Mouse (Mus musculus): ENCODE results near the gene Hspb2. TPM values are rescaled to one million over a fixed set of nuclear protein-coding genes. Genes with fewer than 3 reads are reported as not detected.

Gene Hspb2
- total RNA-seq (2018; cell fraction: chromatin; rRNA removed) = not detected
- total RNA-seq (2018; cell fraction: cytosol; rRNA removed) = not detected
- total RNA-seq (2018; cell fraction: nucleus; rRNA removed) = not detected
- not detected in 3 replicates for polyA plus RNA-seq (2018)

DNA sequence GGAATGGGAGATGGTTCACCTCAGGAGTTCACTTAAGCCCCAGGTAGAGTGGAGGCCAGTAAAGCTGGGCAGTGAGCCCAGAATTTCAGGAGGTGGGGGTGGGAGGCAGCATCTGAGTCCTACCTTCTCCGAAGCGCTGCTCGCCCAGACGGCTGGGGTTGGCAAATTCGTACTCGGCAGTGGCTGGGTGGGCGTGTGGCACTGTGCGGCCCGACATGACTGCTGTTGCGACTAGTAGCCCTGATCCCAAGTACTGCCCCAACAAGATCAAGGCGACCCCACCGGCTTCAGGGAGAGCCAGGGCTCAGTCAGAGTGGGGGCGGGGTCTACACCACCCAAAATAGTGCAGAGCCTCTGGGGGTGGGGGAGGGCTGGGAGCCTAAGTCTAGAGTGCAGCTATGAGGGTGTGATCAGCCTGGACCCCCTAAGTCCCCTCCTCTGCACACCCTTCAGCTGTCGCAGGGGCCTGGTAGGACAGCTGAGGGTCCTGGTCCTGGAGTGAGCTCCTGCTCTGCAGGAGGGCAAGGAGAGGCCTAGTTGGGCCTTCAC lies at the start of gene Hspb2:
Gene Hspb2, minus strand, starts transcription at position 301 of the 549 bp plus-strand sequence.
- H3K79me2 ChIP-seq (ENCODE audit: inconsistent target) = no peaks in the 10 kb centered on the region
- no peak within 1 kb of the TSS for H3K4me3 ChIP-seq (ENCODE audit: inconsistent target)
- WGBS (ENCODE audit: missing documents) = 91% methylated on average over 14 of the region's 14 CpGs
- H3K36me3 ChIP-seq (ENCODE audit: inconsistent target) = no peaks in the 10 kb centered on the region
- H3K27ac ChIP-seq = no peak within 1 kb of the TSS

DNA sequence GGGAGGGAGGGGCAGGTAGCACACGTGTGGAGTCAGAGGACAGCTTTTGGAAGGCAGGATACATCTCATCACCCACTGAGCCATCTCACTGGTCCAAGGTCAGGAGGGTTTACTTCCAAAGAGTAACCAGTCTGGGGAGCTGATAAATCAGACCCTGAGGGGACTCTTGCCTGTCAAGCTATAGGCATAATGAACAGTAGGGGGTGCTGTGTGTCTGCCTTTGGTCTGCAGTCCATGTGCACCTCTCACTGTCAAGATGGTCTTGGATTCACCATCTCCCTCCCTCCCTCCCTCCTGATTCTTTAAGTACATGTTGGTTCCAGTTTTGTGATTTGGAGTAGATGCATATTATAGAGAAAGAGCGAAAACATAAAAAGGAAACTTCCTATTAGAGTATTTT lies 48.8 kb upstream of the Hspb2 start:
- no peak overlapping the region for H3K4me3 ChIP-seq (ENCODE audit: inconsistent target)
- no peaks in the 10 kb centered on the region for H3K79me2 ChIP-seq (ENCODE audit: inconsistent target)
- WGBS (ENCODE audit: missing documents) = 83% methylated on average over 2 of the region's 2 CpGs
- H3K36me3 ChIP-seq (ENCODE audit: inconsistent target) = peaks cover 39% of the 10 kb centered on the region
- no peak overlapping the region for H3K27ac ChIP-seq

GRCm38 (mm10) chr9:50798368-50798767 lies 46.2 kb upstream of the Hspb2 start:
- no peaks in the 10 kb centered on the region for H3K79me2 ChIP-seq (ENCODE audit: inconsistent target)
- H3K36me3 ChIP-seq (ENCODE audit: inconsistent target) = peaks cover 24% of the 10 kb centered on the region; the same call in 1 of the 2 replicates
- no peak overlapping the region for H3K4me3 ChIP-seq (ENCODE audit: inconsistent target)
- H3K27ac ChIP-seq = no peak overlapping the region
- WGBS (ENCODE audit: missing documents) = 59% methylated on average over 5 of the region's 5 CpGs

- 92% methylated on average over 7 of the region's 7 CpGs for WGBS (ENCODE audit: missing documents)
- H3K79me2 ChIP-seq (ENCODE audit: inconsistent target) = no peaks in the 10 kb centered on the region
- peaks cover 19% of the 10 kb centered on the region; the same call in 1 of the 2 replicates for H3K36me3 ChIP-seq (ENCODE audit: inconsistent target)
- no peak overlapping the region for H3K27ac ChIP-seq
- H3K4me3 ChIP-seq (ENCODE audit: inconsistent target) = no peak overlapping the region
These were observed 45.5 kb upstream of the Hspb2 start for GRCm38 (mm10) chr9:50797641-50798040.

DNA sequence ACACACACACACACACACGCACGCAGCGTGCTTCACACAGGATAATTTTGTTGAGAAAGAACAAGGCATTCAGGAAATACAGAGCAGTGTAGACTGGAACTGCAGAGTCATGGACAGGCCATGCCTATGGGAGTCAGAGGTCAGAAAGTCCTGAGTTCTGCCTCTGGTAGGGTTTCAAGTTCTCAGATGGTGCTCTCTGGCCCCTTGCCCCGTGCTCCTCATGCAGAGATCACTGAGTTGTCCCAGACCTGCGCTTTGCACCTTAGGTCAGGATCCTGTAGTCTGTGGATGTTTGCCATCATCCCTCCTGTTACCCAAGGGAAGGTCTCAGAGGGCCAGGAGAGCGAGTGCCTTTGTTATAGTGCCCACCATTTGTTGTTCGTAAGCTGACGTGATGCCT lies 44.6 kb upstream of the Hspb2 start:
- WGBS (ENCODE audit: missing documents) = 95% methylated on average over 8 of the region's 8 CpGs
- H3K36me3 ChIP-seq (ENCODE audit: inconsistent target) = peaks cover 24% of the 10 kb centered on the region; the same call in 1 of the 2 replicates
- H3K27ac ChIP-seq = no peak overlapping the region
- no peak overlapping the region for H3K4me3 ChIP-seq (ENCODE audit: inconsistent target)
- H3K79me2 ChIP-seq (ENCODE audit: inconsistent target) = no peaks in the 10 kb centered on the region

DNA sequence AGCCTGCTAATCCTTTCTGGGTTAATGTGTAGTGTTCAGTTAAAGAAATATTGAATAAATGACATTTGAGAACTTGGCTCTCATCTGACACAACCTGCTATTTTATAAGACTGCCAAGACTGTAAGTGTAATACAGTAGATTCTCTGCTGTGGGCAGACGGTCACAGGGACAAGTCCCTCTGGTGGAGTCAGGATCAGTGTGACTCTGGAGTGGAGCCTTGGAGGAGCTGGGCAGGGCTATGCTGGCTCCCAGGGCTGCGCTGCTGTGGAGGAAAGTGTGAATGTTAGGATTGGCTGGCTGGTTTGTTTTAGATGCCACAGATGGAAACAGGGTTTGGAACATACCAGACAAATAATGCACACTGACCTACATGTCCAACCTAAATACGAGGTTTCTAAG lies 43.1 kb upstream of the Hspb2 start:
- WGBS (ENCODE audit: missing documents) = 96% methylated on average over 3 of the region's 3 CpGs
- Histone ChIP-seq H3K4me3 (ENCODE audit: inconsistent target) (no peak overlapping the region), H3K36me3 (ENCODE audit: inconsistent target) (peaks cover 30% of the 10 kb centered on the region)

GRCm38 (mm10) chr9:50782155-50782554 lies 30.0 kb upstream of the Hspb2 start:
- Histone ChIP-seq H3K4me3 (ENCODE audit: inconsistent target) (no peak overlapping the region), H3K27ac (no peak overlapping the region), H3K79me2 (ENCODE audit: inconsistent target) (no peaks in the 10 kb centered on the region), H3K36me3 (ENCODE audit: inconsistent target) (peaks cover 39% of the 10 kb centered on the region; the same call in 1 of the 2 replicates)
- 76% methylated on average over 2 of the region's 2 CpGs for WGBS (ENCODE audit: missing documents)

More for the DNA sequence above, 43.1 kb upstream of the Hspb2 start:
- no peak overlapping the region for H3K27ac ChIP-seq
- H3K79me2 ChIP-seq (ENCODE audit: inconsistent target) = no peaks in the 10 kb centered on the region

- Histone ChIP-seq H3K36me3 (ENCODE audit: inconsistent target) (no peaks in the 10 kb centered on the region; the same call in 1 of the 2 replicates), H3K27ac (no peak overlapping the region)
These were observed 24.1 kb upstream of the Hspb2 start for GRCm38 (mm10) chr9:50776162-50776760.

DNA sequence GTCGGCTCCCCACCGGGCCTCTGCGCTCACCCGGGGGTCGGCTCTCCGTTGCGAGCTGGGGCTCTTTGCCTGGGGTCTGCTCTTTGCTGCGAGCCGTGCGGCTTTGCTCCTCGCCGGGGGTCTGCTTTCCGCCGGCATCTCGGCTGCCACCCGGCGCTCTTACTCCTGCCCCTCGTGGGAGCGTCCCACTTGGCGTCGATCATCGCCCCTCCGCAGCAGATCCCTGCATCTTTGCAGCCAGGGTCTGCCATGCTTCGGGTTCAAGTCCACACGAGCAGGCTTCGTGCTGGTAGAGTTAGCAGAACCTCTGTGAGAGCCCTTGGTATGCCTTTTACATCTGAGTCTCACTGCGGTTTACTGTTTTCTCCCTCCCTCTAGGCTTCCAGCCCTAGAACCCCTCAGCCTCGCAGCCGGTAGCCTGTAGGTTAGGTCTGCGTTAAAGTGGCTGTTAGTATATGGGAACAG lies 23.5 kb upstream of the Hspb2 start:
- H3K4me3 ChIP-seq (ENCODE audit: inconsistent target) = peak overlapping the region; percentile 48
- H3K27ac ChIP-seq = no peak overlapping the region
- WGBS (ENCODE audit: missing documents) = under 1% methylated on average over 27 of the region's 30 CpGs
- H3K36me3 ChIP-seq (ENCODE audit: inconsistent target) = no peaks in the 10 kb centered on the region; the same call in 1 of the 2 replicates
- no peaks in the 10 kb centered on the region; the same call in 1 of the 2 replicates for H3K79me2 ChIP-seq (ENCODE audit: inconsistent target)

More at GRCm38 (mm10) chr9:50776162-50776760, 24.1 kb upstream of the Hspb2 start:
- WGBS (ENCODE audit: missing documents) = 66% methylated on average over 11 of the region's 11 CpGs
- H3K79me2 ChIP-seq (ENCODE audit: inconsistent target) = no peaks in the 10 kb centered on the region; the same call in 1 of the 2 replicates
- H3K4me3 ChIP-seq (ENCODE audit: inconsistent target) = peak overlapping the region; percentile 48

- under 1% methylated on average over 50 of the region's 51 CpGs for WGBS (ENCODE audit: missing documents)
- peak within 1 kb of the TSS; percentile 48 for H3K4me3 ChIP-seq (ENCODE audit: inconsistent target)
- peak within 1 kb of the TSS; percentile 65 for H3K27ac ChIP-seq
- no peaks in the 10 kb centered on the region; the same call in 1 of the 2 replicates for H3K79me2 ChIP-seq (ENCODE audit: inconsistent target)
- H3K36me3 ChIP-seq (ENCODE audit: inconsistent target) = no peaks in the 10 kb centered on the region
These were observed 22.9 kb upstream of the Hspb2 start, which contains the start of the genes Alg9 and 1110032A03Rik for GRCm38 (mm10) chr9:50774991-50775612. TSS of gene Alg9 (plus strand) at chr9:50775019. TSS of gene 1110032A03Rik (minus strand) at chr9:50775520.

DNA sequence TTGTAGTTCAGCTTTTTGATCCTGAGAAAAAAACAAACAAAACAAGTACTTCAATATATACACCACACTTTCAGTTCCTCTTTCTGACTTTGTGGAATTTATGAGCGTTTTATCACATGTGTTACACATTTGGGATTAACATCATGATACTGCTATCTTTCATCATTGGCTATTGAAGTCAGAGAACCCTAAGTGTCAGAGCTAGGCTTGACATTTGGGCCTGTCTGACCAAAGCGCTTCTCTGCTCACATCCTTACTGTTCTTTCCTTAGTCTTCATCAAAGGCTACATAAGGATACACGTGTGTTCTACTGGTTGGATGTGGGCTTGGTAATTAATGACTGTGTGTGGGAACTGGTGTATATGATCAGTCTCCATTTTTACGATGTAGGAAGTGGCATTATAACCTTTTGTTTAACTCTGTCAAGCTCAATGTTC lies 21.9 kb upstream of the Hspb2 start:
- Histone ChIP-seq H3K4me3 (ENCODE audit: inconsistent target) (peak overlapping the region; percentile 45; the same call in 1 of the 2 replicates), H3K36me3 (ENCODE audit: inconsistent target) (no peaks in the 10 kb centered on the region), H3K27ac (peak overlapping the region; percentile 65), H3K79me2 (ENCODE audit: inconsistent target) (no peaks in the 10 kb centered on the region; the same call in 1 of the 2 replicates)
- 8% methylated on average over 4 of the region's 4 CpGs for WGBS (ENCODE audit: missing documents)

GRCm38 (mm10) chr9:50770011-50770410 lies 17.9 kb upstream of the Hspb2 start:
- Histone ChIP-seq H3K79me2 (ENCODE audit: inconsistent target) (no peaks in the 10 kb centered on the region; the same call in 1 of the 2 replicates), H3K4me3 (ENCODE audit: inconsistent target) (no peak overlapping the region), H3K36me3 (ENCODE audit: inconsistent target) (no peaks in the 10 kb centered on the region), H3K27ac (no peak overlapping the region)
- 100% methylated on average over 2 of the region's 2 CpGs for WGBS (ENCODE audit: missing documents)

DNA sequence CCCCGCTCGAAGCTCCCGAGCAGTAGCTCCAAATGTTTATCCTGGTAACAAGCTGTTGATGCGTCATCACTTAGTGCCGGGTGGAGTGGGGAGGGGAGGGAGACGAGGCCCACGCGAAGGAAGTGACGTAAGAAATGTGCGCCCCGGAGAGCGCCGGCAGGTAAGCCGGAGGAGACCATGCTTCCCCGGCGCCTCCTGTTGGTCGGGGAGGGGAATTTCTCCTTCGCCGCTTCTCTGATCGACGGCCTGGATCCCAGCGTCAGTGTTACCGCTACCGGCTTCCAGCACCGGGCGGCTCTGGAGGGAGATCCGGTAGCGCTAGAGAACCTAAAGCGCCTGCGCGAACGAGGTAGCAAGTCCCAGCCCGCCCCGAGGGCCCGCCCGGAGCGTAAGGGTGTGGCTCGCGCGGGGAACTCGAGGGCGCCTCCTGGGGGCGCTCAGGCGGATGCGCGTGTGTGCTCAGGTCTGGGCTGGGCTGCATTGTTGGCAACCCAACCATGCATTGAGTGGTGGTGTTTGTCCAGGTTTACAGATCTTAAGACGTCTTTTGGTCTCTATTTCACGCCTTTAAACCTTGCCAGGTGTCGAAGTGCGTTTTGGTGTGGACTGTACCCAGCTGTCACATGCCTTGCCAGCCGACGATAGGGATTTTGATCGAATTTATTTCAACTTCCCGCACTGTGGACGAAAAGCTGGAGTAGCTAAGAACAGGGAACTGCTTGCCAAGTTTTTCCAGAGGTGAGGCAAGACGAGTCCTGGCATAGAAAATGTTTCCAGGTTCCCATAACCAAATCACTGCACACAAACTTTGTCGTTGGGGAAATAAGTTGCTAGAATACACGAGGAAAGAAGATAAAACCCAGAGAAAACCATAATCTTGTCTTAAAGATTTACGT lies 16.2 kb upstream of the Hspb2 start, which contains the start of gene Fdxacb1:
Gene Fdxacb1, plus strand, starts transcription at position 130 of the 896 bp plus-strand sequence.
- Histone ChIP-seq H3K27ac (peak within 1 kb of the TSS; percentile 76), H3K4me3 (ENCODE audit: inconsistent target) (peak within 1 kb of the TSS; percentile 63), H3K79me2 (ENCODE audit: inconsistent target) (no peaks in the 10 kb centered on the region; the same call in 1 of the 2 replicates), H3K36me3 (ENCODE audit: inconsistent target) (no peaks in the 10 kb centered on the region)
- 3% methylated on average over 59 of the region's 59 CpGs for WGBS (ENCODE audit: missing documents)

Data from macrophage (primary cell).